Mouse (Mus musculus) neural tube, embryonic 11.5 days (tissue): Measurements from ENCODE around the gene Musk. TPM values are rescaled to one million over a fixed set of nuclear protein-coding genes. Genes with fewer than 3 reads are reported as not detected.
"Not testable (repeated sequence)": the region's sequence is repeated elsewhere in the genome, so short reads cannot be mapped to it uniquely, and the experiment has no call there.

ENCODE experiments used
- ATAC-seq: fragments of 200-750 bp; cut with Nextera tagmentation; 2 replicates; pipeline ENCODE4 v1.8.0; 2017; ENCODE audit warnings: moderate number of reproducible peaks, mild to moderate bottlenecking, moderate TSS enrichment, moderate library complexity; ENCODE audit not compliant: insufficient read depth, low FRiP score, low TSS enrichment
- DNase-seq: peaks from one replicate; pipeline ENCODE4 v3.0.0-alpha.2; 2015; ENCODE audit warnings: low spot score
- H3K27ac ChIP-seq: fragments of 300-500 bp; sonication (generic); 2 replicates; pipeline ENCODE4 v1.5.1; 2014; ENCODE audit warnings: low read depth, mild to moderate bottlenecking, low read length
- H3K27me3 ChIP-seq: fragments of 300-500 bp; sonication (generic); 2 replicates; pipeline ENCODE4 v1.6.1; 2014; ENCODE audit warnings: mild to moderate bottlenecking, low read length, mixed read lengths; ENCODE audit not compliant: control insufficient read depth, insufficient read depth
- H3K36me3 ChIP-seq: fragments of 300-500 bp; sonication (generic); 2 replicates; pipeline ENCODE4 v1.6.1; 2014; ENCODE audit warnings: mild to moderate bottlenecking, low read length, moderate library complexity, mixed read lengths; ENCODE audit not compliant: control insufficient read depth, insufficient read depth
- H3K4me1 ChIP-seq: fragments of 300-500 bp; sonication (generic); 2 replicates; pipeline ENCODE4 v1.6.1; 2014; ENCODE audit warnings: low read length, mixed read lengths; ENCODE audit not compliant: control insufficient read depth, insufficient read depth
- H3K4me2 ChIP-seq: fragments of 300-500 bp; sonication (generic); 2 replicates; pipeline ENCODE4 v1.6.1; 2014; ENCODE audit warnings: low read depth, mild to moderate bottlenecking, moderate library complexity
- H3K4me3 ChIP-seq: fragments of 300-500 bp; sonication (generic); 2 replicates; pipeline ENCODE4 v1.5.1; 2014; ENCODE audit warnings: low read depth, low read length
- H3K9ac ChIP-seq: fragments of 300-500 bp; sonication (generic); 2 replicates; pipeline ENCODE4 v1.6.1; 2014; ENCODE audit warnings: mild to moderate bottlenecking, low read length
- H3K9me3 ChIP-seq: fragments of 300-500 bp; sonication (generic); 2 replicates; pipeline ENCODE4 v1.6.1; 2016; ENCODE audit warnings: low read length; ENCODE audit not compliant: control insufficient read depth
- WGBS: fragments of 180-500 bp; shearing (Covaris S2); extraction: QIAGEN DNeasy Blood & Tissue Kit; methylation state at CpG from one replicate; pipeline ENCODE4 v1.1.7; 2014; 5-methylcytosine and 5-hydroxymethylcytosine counted together
- polyA plus RNA-seq: library from polyadenylated mRNA; unstranded; fragments of >200 nt; fragmentation: Nextera tagmentation; extraction: Ambion mirVana; gene quantifications from 2 replicates; pipeline ENCODE4 v1.2.1, GENCODE M21; 2014

Gene Musk
- polyA plus RNA-seq: 1.3 and 1.7 TPM in 2 replicates

DNA sequence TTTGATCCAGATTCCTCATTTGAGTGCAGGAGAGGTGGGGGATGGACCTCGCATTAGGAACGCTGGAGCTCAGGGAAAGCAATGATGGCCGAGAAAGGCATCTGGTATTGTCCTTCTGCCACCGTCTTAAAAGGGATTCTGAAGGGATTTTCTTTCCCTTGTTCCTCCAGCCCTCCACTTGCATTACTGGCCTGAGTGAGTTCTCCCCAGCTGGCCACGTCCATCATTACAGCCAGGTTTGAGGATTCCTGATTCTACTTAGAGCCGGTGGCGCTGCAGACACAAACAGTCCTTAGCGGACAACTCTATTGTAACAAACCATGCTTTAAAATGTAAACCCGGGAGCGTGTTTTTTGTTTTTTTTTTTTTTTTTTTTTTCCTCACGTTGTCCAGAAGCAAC, at the start of gene Musk:
TSS of gene Musk (plus strand) at position 274 of the 400 bp plus-strand sequence.
- no peaks in the 10 kb centered on the region for H3K4me1 ChIP-seq
- no peaks in the 10 kb centered on the region for H3K36me3 ChIP-seq
- no peak within 1 kb of the TSS for H3K4me3 ChIP-seq
- 82% methylated on average over 11 of the region's 11 CpGs for WGBS
- DNase-seq: no peak
- no peak within 1 kb of the TSS for H3K4me2 ChIP-seq
- no peak within 1 kb of the TSS for H3K27ac ChIP-seq
- H3K9ac ChIP-seq: no peak within 1 kb of the TSS
- no peaks in the 10 kb centered on the region for H3K27me3 ChIP-seq
- no peak for ATAC-seq
- H3K9me3 ChIP-seq: no peaks in the 10 kb centered on the region

DNA sequence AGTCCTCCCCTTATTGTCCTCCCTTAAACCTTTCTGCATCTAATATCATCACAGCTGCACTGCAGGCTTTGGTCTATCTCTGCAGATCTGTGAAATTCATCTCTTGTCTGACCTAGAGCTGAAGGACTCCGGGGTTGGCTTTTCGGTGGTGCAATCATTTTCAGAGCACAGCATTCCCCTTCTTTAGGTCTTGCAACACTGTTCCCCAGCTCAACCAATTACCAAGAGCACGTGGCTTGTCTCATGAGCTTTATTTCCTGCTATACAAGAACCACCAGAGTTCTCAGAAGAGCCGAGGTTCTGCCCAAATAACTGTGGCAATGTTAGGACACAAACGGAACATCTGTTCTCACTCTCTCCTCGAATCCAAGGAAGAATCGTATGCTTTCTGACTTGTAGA, 45.3 kb upstream of the Musk start:
- Histone ChIP-seq H3K4me2 (no peak overlapping the region), H3K27ac (no peak overlapping the region), H3K4me3 (no peak overlapping the region), H3K9ac (no peak overlapping the region), H3K36me3 (no peaks in the 10 kb centered on the region), H3K4me1 (no peaks in the 10 kb centered on the region), H3K9me3 (no peaks in the 10 kb centered on the region), H3K27me3 (no peaks in the 10 kb centered on the region)
- whole genome bisulfite sequencing: 81% methylated on average over 7 of the region's 7 CpGs
- DNase-seq: no peak
- ATAC-seq: no peak

DNA sequence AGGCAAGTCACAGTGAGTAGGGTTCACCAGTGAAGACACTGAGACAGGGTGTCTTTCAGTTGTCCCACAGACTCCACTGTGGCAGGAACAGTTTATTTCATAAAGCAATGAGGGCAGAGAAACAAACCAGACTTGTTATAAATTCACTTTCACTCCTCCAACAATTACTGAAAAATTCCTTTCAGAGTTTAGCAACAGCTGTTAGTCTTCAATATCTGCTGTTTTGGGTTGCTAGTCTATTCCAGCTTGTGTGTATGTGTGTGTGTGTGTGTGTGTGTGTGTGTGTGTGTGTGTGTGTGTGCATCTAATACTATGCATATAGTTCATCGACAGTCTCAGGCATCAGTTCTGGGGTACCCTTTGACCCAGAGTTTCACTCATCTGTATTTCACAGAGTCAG, 40.2 kb upstream of the Musk start:
- no peak for ATAC-seq
- Histone ChIP-seq H3K4me3 (no peak overlapping the region), H3K36me3 (no peaks in the 10 kb centered on the region), H3K4me2 (no peak overlapping the region), H3K9me3 (no peaks in the 10 kb centered on the region), H3K4me1 (no peaks in the 10 kb centered on the region), H3K27ac (no peak overlapping the region), H3K27me3 (no peaks in the 10 kb centered on the region), H3K9ac (no peak overlapping the region)
- 96% methylated on average over 1 of the region's 1 CpGs for WGBS
- DNase-seq: no peak

DNA sequence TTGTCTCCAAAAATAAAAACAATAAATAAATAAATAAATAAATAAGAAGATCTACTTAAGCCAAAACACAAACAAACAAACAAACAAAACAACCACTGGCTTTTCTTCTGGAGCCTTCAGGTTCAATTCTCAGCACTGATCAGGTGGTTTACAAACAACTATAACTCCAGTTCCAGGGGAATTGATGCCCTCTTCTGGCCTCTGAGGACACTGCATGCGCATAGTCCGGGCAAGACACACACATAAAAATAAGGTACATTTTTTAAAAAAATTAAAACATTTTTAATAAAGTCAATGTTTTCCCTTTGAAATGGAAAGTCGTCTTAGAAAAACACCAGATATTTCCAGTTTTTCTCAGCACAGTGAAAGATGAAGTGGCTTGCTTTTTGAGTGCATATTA, 33.4 kb upstream of the Musk start:
- Histone ChIP-seq H3K4me2 (no peak overlapping the region), H3K36me3 (no peaks in the 10 kb centered on the region), H3K4me3 (no peak overlapping the region), H3K27ac (no peak overlapping the region), H3K9me3 (no peaks in the 10 kb centered on the region), H3K27me3 (no peaks in the 10 kb centered on the region), H3K4me1 (no peaks in the 10 kb centered on the region), H3K9ac (no peak overlapping the region)
- no peak for DNase-seq
- 87% methylated on average over 3 of the region's 3 CpGs for whole genome bisulfite sequencing
- ATAC-seq: no peak

DNA sequence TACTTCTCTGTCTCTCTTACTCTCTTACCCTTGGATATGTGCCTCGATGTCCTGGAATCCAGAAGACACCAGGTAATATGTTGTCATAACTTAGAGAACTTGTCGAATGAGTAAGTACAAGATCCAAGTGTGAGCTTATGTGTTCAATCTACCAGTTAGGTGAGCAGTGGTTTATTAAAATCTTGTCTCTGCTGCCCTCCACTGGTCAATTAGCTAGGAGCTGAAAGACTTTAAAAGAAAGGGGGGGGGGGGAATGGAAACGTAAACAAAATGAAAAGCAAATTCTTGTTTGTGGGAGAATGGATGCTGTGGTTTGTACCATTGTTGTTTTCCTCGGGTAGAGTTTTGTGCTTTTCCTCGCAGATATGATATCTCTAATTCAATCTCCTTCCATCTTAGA, 32.4 kb upstream of the Musk start:
- H3K36me3 ChIP-seq: no peaks in the 10 kb centered on the region
- H3K27me3 ChIP-seq: no peaks in the 10 kb centered on the region
- no peak overlapping the region for H3K27ac ChIP-seq
- H3K9ac ChIP-seq: no peak overlapping the region
- H3K4me1 ChIP-seq: no peaks in the 10 kb centered on the region
- DNase-seq: peak; percentile 40
- no peak overlapping the region for H3K4me3 ChIP-seq
- 46% methylated on average over 5 of the region's 5 CpGs for WGBS
- no peak overlapping the region for H3K4me2 ChIP-seq
- no peak for ATAC-seq
- no peaks in the 10 kb centered on the region for H3K9me3 ChIP-seq

DNA sequence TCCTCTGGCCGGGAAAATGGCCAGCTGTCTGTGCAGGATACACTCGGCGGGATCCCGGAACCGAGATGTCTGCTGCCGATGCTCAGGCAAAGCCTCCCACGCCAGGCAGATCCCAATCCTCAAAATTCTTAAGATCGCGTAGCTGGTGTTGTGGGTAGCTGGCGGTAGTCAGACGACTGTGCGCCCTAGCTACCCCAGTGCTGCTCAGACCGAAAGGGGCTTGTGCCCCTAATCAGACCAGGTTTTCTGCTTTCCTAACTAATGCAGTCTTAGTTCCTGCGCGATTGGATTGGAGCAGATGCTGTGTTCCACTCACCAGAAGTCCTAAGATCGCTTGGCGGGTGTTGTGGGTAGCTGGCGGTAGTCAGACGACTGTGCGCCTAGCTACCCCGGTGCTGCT, 25.0 kb upstream of the Musk start:
- not testable (repeated sequence) for H3K27ac ChIP-seq, H3K9ac ChIP-seq, H3K4me3 ChIP-seq, ATAC-seq, H3K4me1 ChIP-seq, H3K36me3 ChIP-seq, DNase-seq, H3K9me3 ChIP-seq, H3K27me3 ChIP-seq, H3K4me2 ChIP-seq
- 94% methylated on average over 21 of the region's 21 CpGs for whole genome bisulfite sequencing

DNA sequence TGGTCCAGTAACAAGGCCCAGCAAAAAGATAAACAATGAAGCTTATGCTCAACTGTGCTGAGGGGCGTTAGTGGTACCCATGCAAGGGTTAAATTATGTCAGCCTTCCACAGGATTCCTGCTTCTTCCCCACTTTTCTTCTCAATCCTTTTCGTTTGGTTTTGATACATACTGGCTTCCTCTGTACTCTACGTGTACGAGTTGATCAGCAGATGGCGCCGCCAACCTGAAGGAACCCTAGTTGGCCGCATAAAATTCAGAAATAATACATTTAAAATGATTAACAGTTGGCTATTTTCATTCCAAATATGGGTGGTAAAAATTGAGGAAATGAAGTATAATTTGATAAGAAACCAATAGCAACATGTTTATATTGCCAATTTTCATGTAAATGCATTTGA, 19.5 kb upstream of the Musk start:
- ATAC-seq (no peak), DNase-seq (peak; percentile 53)
- Histone ChIP-seq H3K9ac (no peak overlapping the region), H3K4me1 (no peaks in the 10 kb centered on the region), H3K27ac (no peak overlapping the region), H3K4me2 (no peak overlapping the region), H3K9me3 (no peaks in the 10 kb centered on the region), H3K27me3 (no peaks in the 10 kb centered on the region), H3K36me3 (no peaks in the 10 kb centered on the region), H3K4me3 (no peak overlapping the region)
- WGBS: 67% methylated on average over 7 of the region's 7 CpGs

DNA sequence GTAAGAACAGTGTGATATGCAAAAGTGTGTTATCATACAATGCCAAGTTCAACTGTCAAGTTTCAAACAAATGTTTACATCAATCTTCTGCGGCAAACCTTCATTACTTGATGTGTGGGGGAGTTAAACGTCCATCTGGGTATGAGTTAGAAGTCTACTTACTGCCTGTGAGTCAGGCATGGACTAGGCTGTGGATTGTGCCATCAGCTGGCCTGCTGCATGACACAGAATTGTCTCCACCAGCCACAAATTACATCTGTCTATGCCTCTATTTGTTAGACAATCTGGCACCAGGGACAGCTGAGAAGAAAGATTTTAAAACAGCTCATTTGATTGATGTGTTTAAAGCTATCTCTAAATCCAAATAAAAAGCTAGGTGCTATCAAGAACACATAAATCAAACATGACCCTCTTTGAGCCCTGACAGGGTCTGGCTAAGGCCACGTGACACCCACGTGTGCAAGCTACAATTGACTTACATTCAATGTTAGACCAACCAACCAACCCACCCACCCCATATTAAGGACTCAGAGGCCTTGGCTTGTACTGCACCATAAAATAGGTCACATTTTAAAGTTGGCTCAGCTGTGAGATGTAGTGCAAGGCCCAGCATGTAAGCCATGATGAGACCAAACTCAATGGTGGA, 16.7 kb upstream of the Musk start:
- no peak overlapping the region for H3K9ac ChIP-seq
- H3K27ac ChIP-seq: no peak overlapping the region
- H3K4me2 ChIP-seq: no peak overlapping the region
- H3K4me3 ChIP-seq: no peak overlapping the region
- no peaks in the 10 kb centered on the region for H3K27me3 ChIP-seq
- WGBS: 71% methylated on average over 4 of the region's 4 CpGs
- no peak for ATAC-seq
- H3K9me3 ChIP-seq: no peaks in the 10 kb centered on the region
- H3K4me1 ChIP-seq: no peaks in the 10 kb centered on the region
- no peak for DNase-seq
- H3K36me3 ChIP-seq: no peaks in the 10 kb centered on the region

DNA sequence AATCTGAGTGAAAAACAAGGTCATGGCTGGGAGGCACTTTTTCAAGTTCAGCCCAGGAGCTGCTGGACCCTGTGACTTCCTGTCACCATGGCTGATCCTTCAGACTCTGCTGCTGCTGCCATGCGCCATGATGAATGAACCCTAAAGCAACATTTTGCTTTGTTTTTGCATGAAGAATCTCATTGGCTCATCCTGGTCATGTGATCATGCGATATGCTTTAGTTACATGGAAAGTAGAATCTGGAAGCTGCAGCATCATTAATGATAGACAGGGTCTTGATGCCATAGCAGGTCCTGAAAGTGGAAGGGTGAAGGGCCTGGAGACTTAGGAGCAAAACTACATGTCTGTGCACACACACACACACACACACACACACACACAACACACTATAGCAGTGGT, 15.8 kb upstream of the Musk start:
- H3K9me3 ChIP-seq: no peaks in the 10 kb centered on the region
- H3K36me3 ChIP-seq: no peaks in the 10 kb centered on the region
- no peak overlapping the region for H3K4me2 ChIP-seq
- no peaks in the 10 kb centered on the region for H3K4me1 ChIP-seq
- no peak overlapping the region for H3K27ac ChIP-seq
- WGBS: 94% methylated on average over 2 of the region's 2 CpGs
- DNase-seq (no peak), ATAC-seq (no peak)
- H3K4me3 ChIP-seq: no peak overlapping the region
- H3K27me3 ChIP-seq: no peaks in the 10 kb centered on the region
- H3K9ac ChIP-seq: no peak overlapping the region
